Mouse (Mus musculus): ENCODE measurements around the gene Map3k1. TPM values are rescaled to one million over a fixed set of nuclear protein-coding genes. Genes with fewer than 3 reads are reported as not detected.
"Not testable (repeated sequence)": the region's sequence is repeated elsewhere in the genome, so short reads cannot be mapped to it uniquely, and the experiment has no call there.

Map3k1 gene
- polyA plus RNA-seq, 1 experiment from 2014 or later: 16.0 TPM

DNA sequence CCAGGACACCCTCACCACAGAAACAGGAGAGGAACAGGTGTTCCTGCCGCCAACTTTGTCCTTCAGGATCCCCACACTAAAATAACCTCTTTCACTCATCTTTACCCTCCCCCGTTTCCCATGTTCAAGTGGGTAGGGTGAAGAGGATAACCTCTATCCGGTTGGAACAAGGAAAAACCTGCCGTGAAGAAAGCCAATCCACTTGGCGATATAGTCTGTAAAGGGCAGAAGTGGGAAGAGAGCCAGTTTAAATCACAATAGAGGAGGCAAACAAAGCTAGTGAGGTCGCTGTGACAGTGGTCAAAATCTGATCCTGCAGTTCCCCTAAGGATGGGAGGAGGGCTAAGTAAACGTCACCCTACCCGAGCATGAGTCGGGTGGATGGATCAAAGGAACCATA, 89.1 kb downstream of the Map3k1 start:
- Histone ChIP-seq H3K4me2 (replicated peaks; ENCODE audit: low read depth, low read length) (no peak overlapping the region), H3K27me3 (ENCODE audit: control insufficient read depth, insufficient read depth, low read length) (no peaks in the 10 kb centered on the region), H3K4me1 (replicated peaks; ENCODE audit: control insufficient read depth, insufficient read depth, low read length) (no peaks in the 10 kb centered on the region), H3K9ac (ENCODE audit: low read depth, low read length) (no peak overlapping the region), H3K27ac (ENCODE audit: low read depth, low read length) (no peak overlapping the region), H3K36me3 (ENCODE audit: control insufficient read depth, insufficient read depth, low read length) (peaks cover 2% of the 10 kb centered on the region; the same call in 1 of the 2 replicates), H3K9me3 (ENCODE audit: control insufficient read depth, low read length) (no peaks in the 10 kb centered on the region), H3K4me3 (ENCODE audit: low read depth, low read length) (no peak overlapping the region)
- DNase-seq (ENCODE audit: low spot score) (no peak), ATAC-seq (ENCODE audit: low FRiP score) (no peak)
- WGBS: 67% methylated on average over 9 of the region's 9 CpGs

DNA sequence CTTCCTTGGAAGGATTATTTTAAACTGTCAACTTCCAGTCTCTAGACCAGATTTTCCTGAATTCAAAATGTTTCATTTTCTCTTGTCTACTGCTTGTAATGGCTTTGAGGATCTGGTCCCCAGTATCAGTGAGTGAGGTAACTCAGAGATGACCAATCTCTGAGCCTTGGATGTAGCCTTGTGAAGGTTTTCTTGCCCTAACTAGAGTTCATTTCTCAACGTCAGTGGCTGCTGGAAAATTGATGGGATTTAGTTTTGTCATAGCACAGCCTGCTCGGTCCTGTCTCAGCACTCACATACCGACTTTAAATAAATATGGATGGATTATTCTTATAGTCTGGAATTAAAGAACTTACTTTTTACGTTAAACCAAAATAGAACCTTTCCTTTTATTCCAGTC, 98.3 kb downstream of the Map3k1 start:
- H3K4me1 ChIP-seq (replicated peaks; ENCODE audit: control insufficient read depth, insufficient read depth, low read length): no peaks in the 10 kb centered on the region
- peaks cover 27% of the 10 kb centered on the region for H3K36me3 ChIP-seq (ENCODE audit: control insufficient read depth, insufficient read depth, low read length)
- DNase-seq (ENCODE audit: low spot score) (no peak), ATAC-seq (ENCODE audit: low FRiP score) (no peak)
- no peak overlapping the region for H3K4me2 ChIP-seq (replicated peaks; ENCODE audit: low read depth, low read length)
- H3K9ac ChIP-seq (ENCODE audit: low read depth, low read length): no peak overlapping the region
- no peak overlapping the region for H3K4me3 ChIP-seq (ENCODE audit: low read depth, low read length)
- no peak overlapping the region for H3K27ac ChIP-seq (ENCODE audit: low read depth, low read length)
- H3K27me3 ChIP-seq (ENCODE audit: control insufficient read depth, insufficient read depth, low read length): no peaks in the 10 kb centered on the region
- no peaks in the 10 kb centered on the region for H3K9me3 ChIP-seq (ENCODE audit: control insufficient read depth, low read length)
- 91% methylated on average over 4 of the region's 4 CpGs for WGBS

DNA sequence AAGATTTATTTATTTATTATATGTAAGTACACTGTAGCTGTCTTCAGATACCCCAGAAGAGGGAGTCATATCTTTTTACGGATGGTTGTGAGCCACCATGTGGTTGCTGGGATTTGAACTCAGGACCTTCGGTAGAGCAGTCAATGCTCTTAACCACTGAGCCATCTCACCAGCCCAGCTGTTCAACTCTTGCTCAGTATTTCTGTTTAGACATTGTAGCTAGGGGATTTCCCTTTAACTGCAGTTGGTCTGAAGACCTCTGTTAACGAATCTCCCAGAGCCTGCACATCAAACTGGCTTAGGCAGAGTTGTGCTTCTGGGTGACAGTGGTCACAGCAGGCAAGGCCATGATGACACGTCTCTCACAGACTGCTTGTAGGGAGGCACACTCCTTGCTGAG, 104.8 kb downstream of the Map3k1 start:
- not testable (repeated sequence) for H3K4me3 ChIP-seq (ENCODE audit: low read depth, low read length); H3K27ac ChIP-seq (ENCODE audit: low read depth, low read length); H3K9ac ChIP-seq (ENCODE audit: low read depth, low read length); ATAC-seq (ENCODE audit: low FRiP score); H3K9me3 ChIP-seq (ENCODE audit: control insufficient read depth, low read length); H3K36me3 ChIP-seq (ENCODE audit: control insufficient read depth, insufficient read depth, low read length); H3K27me3 ChIP-seq (ENCODE audit: control insufficient read depth, insufficient read depth, low read length); DNase-seq (ENCODE audit: low spot score); H3K4me1 ChIP-seq (replicated peaks; ENCODE audit: control insufficient read depth, insufficient read depth, low read length); H3K4me2 ChIP-seq (replicated peaks; ENCODE audit: low read depth, low read length)
- 92% methylated on average over 4 of the region's 4 CpGs for WGBS

DNA sequence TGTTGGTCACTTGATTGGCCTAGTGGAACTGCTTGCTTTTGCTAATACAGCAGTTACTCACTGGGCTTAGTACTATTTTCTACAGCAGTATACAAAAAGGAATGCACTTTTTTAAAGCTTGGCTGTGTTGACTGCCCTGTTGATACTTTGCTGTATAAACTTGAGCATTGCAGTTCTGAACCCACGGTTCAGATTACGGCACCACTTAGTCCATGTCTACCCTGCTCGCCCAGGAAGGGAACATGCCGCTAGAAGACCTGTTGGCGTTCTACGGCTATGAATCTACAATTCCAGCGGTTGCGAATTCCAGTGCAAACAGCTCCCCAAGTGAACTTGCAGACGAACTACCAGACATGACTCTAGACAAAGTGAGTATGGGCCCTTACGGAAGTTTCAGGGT, 105.4 kb downstream of the Map3k1 start:
- ATAC-seq (ENCODE audit: low FRiP score): no peak
- WGBS: 98% methylated on average over 10 of the region's 10 CpGs
- no peak for DNase-seq (ENCODE audit: low spot score)
- H3K4me2 ChIP-seq (replicated peaks; ENCODE audit: low read depth, low read length): no peak overlapping the region
- H3K27ac ChIP-seq (ENCODE audit: low read depth, low read length): no peak overlapping the region
- H3K9ac ChIP-seq (ENCODE audit: low read depth, low read length): no peak overlapping the region
- no peaks in the 10 kb centered on the region for H3K4me1 ChIP-seq (replicated peaks; ENCODE audit: control insufficient read depth, insufficient read depth, low read length)
- H3K27me3 ChIP-seq (ENCODE audit: control insufficient read depth, insufficient read depth, low read length): no peaks in the 10 kb centered on the region
- H3K4me3 ChIP-seq (ENCODE audit: low read depth, low read length): no peak overlapping the region
- H3K9me3 ChIP-seq (ENCODE audit: control insufficient read depth, low read length): no peaks in the 10 kb centered on the region
- H3K36me3 ChIP-seq (ENCODE audit: control insufficient read depth, insufficient read depth, low read length): peaks cover 9% of the 10 kb centered on the region; the same call in 1 of the 2 replicates

Other genes with a start within 250 kb of the Map3k1 start
- not detected in 2 replicates for gene Gm10198, start 216.2 kb downstream of the Map3k1 start, polyA plus RNA-seq (2014; fragmentation: Nextera tagmentation; extraction: Ambion mirVana)
- gene Mier3, start 128.0 kb downstream of the Map3k1 start, polyA plus RNA-seq (2014; fragmentation: Nextera tagmentation; extraction: Ambion mirVana): 26.4 and 31.6 TPM in 2 replicates